Mouse (Mus musculus): ENCODE measurements at regions not wholly inside any gene's neighbourhood (a gene's known extent, or its start where the extent isn't known, plus 50 kb on each side); places are given as distances from the start of the nearest gene placed in this dataset.

GRCm38 (mm10) chr17:4196793-4197448, 500.9 kb upstream of the Nox3 start:
- no peak for DNase-seq (ENCODE audit: extremely low spot score in 1 of 2, low spot score in 1 of 2)

GRCm38 (mm10) chr17:4198001-4198400, 501.9 kb upstream of the Nox3 start:
- DNase-seq (ENCODE audit: extremely low spot score in 1 of 2, low spot score in 1 of 2), result no peak

GRCm38 (mm10) chr17:4199698-4200153, 503.7 kb upstream of the Nox3 start:
- DNase-seq (ENCODE audit: extremely low spot score in 1 of 2, low spot score in 1 of 2), result no peak

GRCm38 (mm10) chr17:4201300-4201699, 505.2 kb upstream of the Nox3 start:
- DNase-seq (ENCODE audit: extremely low spot score in 1 of 2, low spot score in 1 of 2), result no peak

GRCm38 (mm10) chr17:4208142-4208925, 512.3 kb upstream of the Nox3 start:
- no peak for DNase-seq (ENCODE audit: extremely low spot score in 1 of 2, low spot score in 1 of 2)

- DNase-seq (ENCODE audit: extremely low spot score in 1 of 2, low spot score in 1 of 2), result no peak
These were observed 513.6 kb upstream of the Nox3 start for GRCm38 (mm10) chr17:4209650-4210049.

GRCm38 (mm10) chr17:4212586-4212985, 516.5 kb upstream of the Nox3 start:
- DNase-seq (ENCODE audit: extremely low spot score in 1 of 2, low spot score in 1 of 2), result no peak

- DNase-seq (ENCODE audit: extremely low spot score in 1 of 2, low spot score in 1 of 2), result no peak
These were observed 518.9 kb upstream of the Nox3 start for GRCm38 (mm10) chr17:4214970-4215369.

GRCm38 (mm10) chr17:4216203-4216602, 520.1 kb upstream of the Nox3 start:
- DNase-seq (ENCODE audit: extremely low spot score in 1 of 2, low spot score in 1 of 2), result no peak

GRCm38 (mm10) chr17:4216750-4217149, 520.7 kb upstream of the Nox3 start:
- DNase-seq (ENCODE audit: extremely low spot score in 1 of 2, low spot score in 1 of 2), result peak in 1 of 2 experiments; percentile 6

GRCm38 (mm10) chr17:4220661-4221360, 524.8 kb upstream of the Nox3 start:
- no peak for DNase-seq (ENCODE audit: extremely low spot score in 1 of 2, low spot score in 1 of 2)

- no peak for DNase-seq (ENCODE audit: extremely low spot score in 1 of 2, low spot score in 1 of 2)
These were observed 531.8 kb upstream of the Nox3 start for GRCm38 (mm10) chr17:4227889-4228288.

GRCm38 (mm10) chr17:4229969-4230368, 533.9 kb upstream of the Nox3 start:
- DNase-seq (ENCODE audit: extremely low spot score in 1 of 2, low spot score in 1 of 2), result no peak

GRCm38 (mm10) chr17:4250476-4250875, 554.4 kb upstream of the Nox3 start:
- DNase-seq (ENCODE audit: extremely low spot score in 1 of 2, low spot score in 1 of 2), result no peak

- no peak for DNase-seq (ENCODE audit: extremely low spot score in 1 of 2, low spot score in 1 of 2)
These were observed 569.4 kb upstream of the Nox3 start for GRCm38 (mm10) chr17:4265471-4265870.

GRCm38 (mm10) chr17:4265946-4266345, 569.9 kb upstream of the Nox3 start:
- no peak for DNase-seq (ENCODE audit: extremely low spot score in 1 of 2, low spot score in 1 of 2)

- no peak for DNase-seq (ENCODE audit: extremely low spot score in 1 of 2, low spot score in 1 of 2)
These were observed 570.4 kb upstream of the Nox3 start for GRCm38 (mm10) chr17:4266487-4266886.

- DNase-seq (ENCODE audit: extremely low spot score in 1 of 2, low spot score in 1 of 2), result no peak
These were observed 572.3 kb upstream of the Nox3 start for GRCm38 (mm10) chr17:4268380-4268779.

GRCm38 (mm10) chr17:4272456-4272855, 576.4 kb upstream of the Nox3 start:
- DNase-seq (ENCODE audit: extremely low spot score in 1 of 2, low spot score in 1 of 2), result no peak

GRCm38 (mm10) chr17:4276722-4277121, 580.7 kb upstream of the Nox3 start:
- no peak for DNase-seq (ENCODE audit: extremely low spot score in 1 of 2, low spot score in 1 of 2)

GRCm38 (mm10) chr17:4278239-4278827, 582.3 kb upstream of the Nox3 start:
- DNase-seq (ENCODE audit: extremely low spot score in 1 of 2, low spot score in 1 of 2), result no peak
